Mouse (Mus musculus) erythroid progenitor cell, adult 5-6 weeks (primary cell): Measurements from ENCODE around the gene Rxfp4. TPM values are rescaled to one million over a fixed set of nuclear protein-coding genes. Genes with fewer than 3 reads are reported as not detected.

ENCODE experiments used
- ATAC-seq: replicated peaks from 2 replicates; pipeline ENCODE4 v1.8.0; 2016; ENCODE audit warnings: moderate number of reproducible peaks, mild to moderate bottlenecking, moderate TSS enrichment, inconsistent platforms; ENCODE audit not compliant: poor library complexity, low FRiP score, severe bottlenecking
- total RNA-seq, 2 experiments: library from RNA; stranded (forward) in 1 of 2; stranded (reverse) in 1 of 2; fragments of 150-400 nt in 1 of 2; fragments of 186-747, 209-891 nt in 1 of 2; gene quantifications; 2 replicates each; pipeline versions ENCODE4 v1.2.3 to v1.2.4; 2015 to 2017; ENCODE audit warnings: low replicate concordance in 2 of 2

Gene Rxfp4
- not detected in 2 replicates for total RNA-seq (2015; ENCODE audit: low replicate concordance)
- not detected in 2 replicates for total RNA-seq (2017; ENCODE audit: low replicate concordance)

DNA sequence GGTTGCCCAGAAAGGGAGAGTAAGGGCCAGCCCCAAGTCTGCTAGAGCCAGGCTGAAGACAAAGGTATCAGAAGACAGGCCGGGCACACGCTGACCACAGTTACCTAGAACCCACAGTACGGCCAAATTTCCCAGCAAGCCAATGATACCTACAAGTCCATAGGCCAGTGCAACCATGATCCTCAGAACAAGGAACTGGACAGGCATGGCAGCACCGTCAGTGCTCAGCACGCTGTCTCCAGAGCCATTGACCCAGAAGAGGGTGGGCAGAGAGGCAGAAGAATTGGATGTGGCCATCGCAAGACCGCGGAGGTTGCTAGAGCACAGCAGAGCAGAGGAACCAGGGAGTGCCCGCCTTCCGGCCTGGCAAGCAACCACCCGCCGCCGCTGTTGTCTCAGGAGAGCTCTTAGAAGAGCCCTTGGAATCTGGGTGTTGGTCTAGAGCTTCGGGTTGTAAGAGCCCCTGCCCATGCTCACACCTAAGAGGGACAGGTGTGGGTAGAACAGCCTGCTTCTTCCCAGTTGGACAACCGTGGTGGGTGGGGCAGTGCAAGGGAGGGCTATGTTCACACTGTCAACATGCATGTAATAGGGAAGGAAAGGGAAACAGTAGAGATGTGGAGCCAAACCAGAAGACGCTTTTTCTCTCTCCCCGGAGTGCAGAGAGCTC lies at the start of gene Rxfp4:
TSS of gene Rxfp4 (minus strand) at position 297 of the 670 bp plus-strand sequence.
- ATAC-seq: no peak

DNA sequence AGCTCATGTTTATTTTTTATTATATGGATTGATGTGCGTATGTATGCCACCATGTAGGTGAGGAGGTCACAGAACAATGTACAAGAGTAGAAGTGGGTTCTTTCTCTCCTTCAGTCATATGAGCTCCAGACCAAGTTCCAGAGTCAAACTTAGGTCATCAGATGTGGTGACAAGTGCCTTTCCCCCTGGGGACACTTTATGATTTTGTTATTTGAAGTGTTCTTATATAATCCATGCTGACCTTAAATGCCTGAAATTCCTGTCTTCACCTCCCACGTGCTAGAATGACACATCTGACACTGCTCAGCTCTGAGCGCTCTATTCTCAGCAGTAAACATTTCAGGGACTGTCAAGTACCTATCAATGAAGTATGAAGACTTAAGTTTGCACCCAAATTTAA lies 48.3 kb upstream of the Rxfp4 start:
- ATAC-seq: no peak

DNA sequence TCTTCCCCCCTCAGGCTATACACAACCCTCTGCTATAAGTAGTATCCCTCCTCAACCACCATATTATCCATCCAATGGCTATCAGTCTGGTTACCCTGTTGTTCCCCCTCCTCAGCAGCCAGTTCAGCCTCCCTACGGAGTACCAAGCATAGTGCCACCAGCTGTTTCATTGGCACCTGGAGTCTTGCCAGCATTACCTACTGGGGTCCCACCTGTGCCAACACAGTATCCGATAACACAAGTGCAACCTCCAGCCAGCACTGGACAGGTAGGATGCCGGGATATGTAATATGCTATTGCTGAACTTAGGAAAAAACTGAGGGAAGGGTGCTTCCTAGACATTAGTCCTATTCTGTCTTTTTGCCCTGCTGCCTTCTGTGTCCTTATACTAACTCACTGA lies 47.3 kb upstream of the Rxfp4 start:
- no peak for ATAC-seq

- ATAC-seq: no peak
Observed at GRCm38 (mm10) chr3:88698834-88699233, 45.9 kb upstream of the Rxfp4 start.

DNA sequence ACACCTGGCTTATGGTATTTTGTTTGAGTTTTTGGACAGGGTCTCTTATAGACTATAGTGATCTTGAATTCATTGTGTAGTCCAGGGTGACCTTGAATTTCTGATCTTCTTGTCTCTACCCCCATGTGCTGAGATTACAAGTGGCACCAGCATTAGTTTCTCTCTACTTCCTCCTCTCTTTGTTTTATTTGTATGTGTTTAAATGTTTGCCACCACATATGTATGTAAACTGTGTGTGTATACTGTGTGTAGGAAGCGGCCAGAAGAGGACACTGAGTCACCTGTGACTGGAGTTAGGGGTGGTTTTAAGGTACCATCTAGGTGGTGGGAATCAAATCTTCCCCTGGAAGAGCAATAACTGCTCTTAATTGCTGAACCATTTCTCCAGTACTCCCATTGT lies 45.1 kb upstream of the Rxfp4 start:
- ATAC-seq: no peak

- ATAC-seq: no peak
Observed at GRCm38 (mm10) chr3:88695545-88695944, 42.6 kb upstream of the Rxfp4 start.

DNA sequence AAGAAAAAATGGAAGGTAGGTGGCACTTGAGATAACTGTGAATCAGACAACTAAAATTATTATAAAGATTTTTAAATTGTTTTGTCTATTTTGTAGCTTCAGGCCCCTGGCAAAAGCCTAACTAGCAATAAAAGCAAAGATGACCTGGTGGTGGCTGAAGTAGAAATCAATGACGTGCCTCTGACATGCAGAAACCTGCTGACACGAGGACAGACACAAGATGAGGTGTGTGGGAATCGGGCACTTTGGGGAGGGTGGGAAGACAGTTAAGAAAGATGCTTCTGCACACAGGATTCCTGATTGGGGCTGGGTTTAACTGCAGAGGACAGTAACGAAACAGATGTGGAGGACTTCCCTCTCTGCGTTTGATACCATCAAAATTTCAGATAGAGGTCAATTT lies 36.1 kb upstream of the Rxfp4 start:
- ATAC-seq: no peak

DNA sequence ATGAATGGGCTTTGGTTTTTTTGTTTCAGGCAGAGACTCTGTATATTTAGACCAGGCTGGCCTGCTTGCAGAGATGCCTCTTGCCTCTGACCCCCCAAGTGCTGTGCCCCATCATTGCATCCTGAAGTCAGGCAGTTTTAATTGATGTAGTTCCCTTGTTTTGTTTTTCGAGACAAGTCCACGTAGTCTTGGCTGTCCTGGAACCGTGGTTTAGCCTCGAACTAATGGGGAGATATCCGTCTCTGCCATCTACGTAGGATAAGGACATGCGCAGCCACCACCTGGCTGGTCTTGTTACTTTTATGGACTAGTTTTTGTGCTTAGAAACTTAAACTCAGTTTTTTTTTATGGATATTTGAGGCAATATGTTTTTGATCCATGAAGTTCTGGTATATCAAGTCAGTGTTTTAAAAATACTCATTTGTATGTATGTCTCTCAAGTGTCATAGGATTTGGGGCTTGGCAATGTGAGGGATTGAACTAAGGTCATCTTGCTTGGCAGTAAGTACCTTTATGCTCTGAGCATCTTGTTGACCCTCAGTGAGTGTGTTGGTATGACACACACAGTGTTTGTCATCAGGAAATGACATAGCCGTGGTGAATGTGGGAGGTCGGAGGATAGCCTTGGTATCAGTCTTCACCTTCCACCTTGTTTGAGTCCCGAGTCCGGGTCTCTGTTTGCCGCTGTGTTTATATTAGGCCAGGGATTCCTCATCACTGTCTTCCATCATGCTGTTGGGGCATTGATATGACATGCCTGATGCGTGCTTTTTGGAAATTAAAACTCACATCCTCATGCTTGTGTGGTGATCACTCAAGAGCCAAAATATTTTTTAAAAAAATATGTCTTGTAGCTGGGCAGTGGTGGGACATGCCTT lies 34.0 kb upstream of the Rxfp4 start:
- ATAC-seq: no peak

DNA sequence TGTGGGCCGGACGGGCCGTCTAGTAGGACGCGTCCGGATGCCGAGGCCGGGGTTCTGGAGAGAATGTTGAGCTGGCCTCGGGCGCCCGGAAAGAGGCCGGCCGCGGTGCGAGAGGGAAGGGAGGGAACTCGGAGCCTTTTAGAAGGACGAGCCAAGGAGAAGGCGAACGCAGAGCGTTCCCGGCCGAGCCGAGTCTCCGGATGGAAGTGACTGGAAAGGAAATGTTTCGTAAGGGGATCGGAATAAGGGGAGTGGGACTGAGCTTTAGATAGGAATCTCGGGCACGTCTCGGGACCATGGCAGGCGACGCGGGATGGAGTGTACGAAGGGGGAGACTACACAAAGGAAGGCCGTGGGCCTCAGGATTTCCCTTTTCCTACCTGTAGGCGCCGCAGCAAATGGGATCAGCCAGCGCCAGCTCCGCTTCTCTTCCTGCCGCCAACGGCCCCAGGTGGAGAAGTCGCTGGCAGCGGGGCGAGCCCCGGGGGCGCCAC lies 33.1 kb upstream of the Rxfp4 start:
- peak; percentile 32 for ATAC-seq

DNA sequence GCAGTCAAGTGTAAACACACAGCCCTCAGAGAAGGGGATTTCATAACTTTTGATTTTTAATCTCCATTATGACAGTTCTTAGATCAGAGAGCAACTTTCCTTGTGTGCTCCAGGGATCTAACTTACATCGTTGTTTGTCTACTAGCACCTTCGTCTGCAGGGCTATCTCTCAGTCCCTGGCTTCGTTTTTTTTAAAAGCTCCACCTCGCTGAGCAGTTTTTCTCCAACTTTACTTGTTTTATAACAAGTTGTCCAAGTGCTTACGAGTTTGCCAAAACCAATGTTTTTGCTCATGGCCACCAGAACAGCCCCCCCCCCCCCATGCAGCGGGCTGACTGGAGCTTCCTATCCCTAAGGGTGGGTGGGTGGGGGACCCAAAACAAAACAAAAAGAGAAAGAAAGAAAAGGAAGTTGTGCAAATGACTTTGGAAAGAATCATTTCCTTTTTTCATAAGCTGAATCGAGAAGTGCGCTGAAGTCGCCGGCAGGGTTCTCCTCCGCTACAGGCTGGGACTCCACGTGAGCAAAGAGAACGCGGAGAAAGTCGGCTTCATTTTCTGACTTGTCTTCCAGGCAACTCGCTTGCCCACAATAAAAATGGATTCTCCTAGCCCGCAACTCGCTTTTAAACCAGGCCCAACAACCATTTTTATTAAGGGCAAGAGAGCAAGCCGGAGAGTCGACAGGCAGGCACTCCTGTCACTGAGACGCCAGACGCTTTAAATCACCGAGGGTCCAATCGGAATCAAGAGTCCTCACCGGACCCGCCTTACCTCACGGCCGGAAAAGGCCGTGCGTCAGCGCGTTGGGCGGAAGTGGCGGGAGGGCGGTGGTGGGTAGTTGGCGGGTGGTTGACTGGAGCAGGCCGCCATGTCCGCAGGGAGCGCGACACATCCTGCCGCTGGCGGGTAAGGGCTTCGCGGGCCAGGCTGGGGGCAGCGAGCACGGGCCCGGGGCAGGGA lies 32.3 kb upstream of the Rxfp4 start, which contains the start of gene Khdc4:
TSS of gene Khdc4 (plus strand) at position 824 of the 962 bp plus-strand sequence.
- peak; percentile 100 for ATAC-seq

GRCm38 (mm10) chr3:88684236-88684979 lies 31.5 kb upstream of the Rxfp4 start:
- no peak for ATAC-seq

DNA sequence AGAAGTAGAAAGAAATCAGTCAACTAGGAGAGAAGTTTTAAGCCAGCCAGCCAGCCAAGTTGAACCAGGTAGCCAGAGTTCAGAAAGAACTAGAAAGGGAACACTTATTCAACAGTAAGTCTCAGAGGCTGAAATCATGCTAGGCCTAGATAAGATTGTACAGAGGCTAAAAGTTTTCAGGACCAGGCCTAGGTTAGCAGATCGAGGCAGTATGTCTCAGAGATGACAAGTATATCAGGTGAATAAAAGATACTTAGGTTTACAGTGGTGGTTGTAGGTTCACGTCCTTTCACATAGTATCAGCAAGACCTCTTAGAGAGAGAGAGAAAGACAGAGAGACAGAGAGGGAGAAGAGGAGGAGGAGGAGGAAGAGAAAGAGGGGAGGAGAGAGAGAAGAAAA lies 30.9 kb upstream of the Rxfp4 start:
- ATAC-seq: no peak

DNA sequence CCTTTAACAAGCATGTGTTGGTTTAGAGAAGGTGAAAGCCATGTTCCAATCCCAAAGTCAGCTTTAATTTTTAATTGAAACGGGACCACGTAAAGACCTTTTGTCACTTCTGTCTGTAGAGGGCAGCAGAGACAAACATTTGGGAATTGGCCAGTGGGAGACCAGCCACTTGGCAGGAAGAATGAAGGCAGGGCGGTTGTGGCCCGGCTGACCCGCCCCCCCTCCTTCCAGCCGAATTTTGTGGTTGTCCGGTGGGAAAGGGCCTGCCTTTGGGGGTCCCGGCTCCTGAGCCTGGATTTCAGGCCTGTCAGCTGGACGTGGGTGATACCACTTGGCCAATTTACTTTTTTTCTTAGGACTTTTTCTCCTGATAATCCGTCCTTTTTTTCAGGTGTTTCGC lies 24.5 kb upstream of the Rxfp4 start:
- peak; percentile 88 for ATAC-seq

GRCm38 (mm10) chr3:88664095-88664494 lies 11.2 kb upstream of the Rxfp4 start:
- no peak for ATAC-seq

- no peak for ATAC-seq
Observed at GRCm38 (mm10) chr3:88659798-88660197, 6.9 kb upstream of the Rxfp4 start.

GRCm38 (mm10) chr3:88658441-88659127 lies 5.6 kb upstream of the Rxfp4 start:
- ATAC-seq: no peak

- no peak for ATAC-seq
Observed at GRCm38 (mm10) chr3:88655619-88656018, 2.7 kb upstream of the Rxfp4 start.

DNA sequence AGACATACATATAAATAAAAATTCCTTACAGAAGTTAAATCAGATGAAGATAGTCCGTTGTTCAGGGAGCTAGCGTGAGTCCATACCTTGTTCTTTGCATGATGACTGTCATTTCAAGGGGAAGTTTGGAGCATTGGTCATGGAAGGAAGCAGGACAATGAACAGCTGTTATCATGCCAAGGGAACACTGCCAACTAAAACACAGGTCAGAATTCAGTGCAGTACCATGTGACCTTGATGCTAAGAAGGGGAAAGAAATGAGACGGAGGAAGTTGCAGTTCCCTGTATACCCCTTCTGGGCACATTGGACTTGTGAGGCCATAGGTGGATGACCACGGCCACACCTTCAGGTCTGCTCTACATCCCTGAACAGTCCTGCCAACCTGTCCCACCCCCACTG lies 1.7 kb upstream of the Rxfp4 start:
- no peak for ATAC-seq
